Mouse (Mus musculus) Muller cell, postnatal 12 days (primary cell): ENCODE data around the gene Aarsd1.
A peak's percentile ranks its signal among the peaks of the same experiment; 100 is the strongest.
"Not testable (repeated sequence)": the region's sequence is repeated elsewhere in the genome, so short reads cannot be mapped to it uniquely, and the experiment has no call there.

Experiments
- DNase-seq: peaks from one replicate; pipeline ENCODE4 v3.0.0-alpha.2; 2015; ENCODE audit errors: inconsistent ontology term

Aarsd1 gene

GRCm38 (mm10) chr11:101417101-101417855 lies at the start of gene Aarsd1:
Aarsd1 (minus strand) TSS chr11:101417615.
- DNase-seq, result peak; percentile 82

GRCm38 (mm10) chr11:101466552-101466950 lies 49.1 kb upstream of the Aarsd1 start:
- DNase-seq, result not testable (repeated sequence)

- DNase-seq, result peak; percentile 83
These were observed 48.6 kb upstream of the Aarsd1 start, which contains the start of gene Vat1 for GRCm38 (mm10) chr11:101465869-101466551. Vat1 (minus strand) TSS chr11:101466230.

DNA sequence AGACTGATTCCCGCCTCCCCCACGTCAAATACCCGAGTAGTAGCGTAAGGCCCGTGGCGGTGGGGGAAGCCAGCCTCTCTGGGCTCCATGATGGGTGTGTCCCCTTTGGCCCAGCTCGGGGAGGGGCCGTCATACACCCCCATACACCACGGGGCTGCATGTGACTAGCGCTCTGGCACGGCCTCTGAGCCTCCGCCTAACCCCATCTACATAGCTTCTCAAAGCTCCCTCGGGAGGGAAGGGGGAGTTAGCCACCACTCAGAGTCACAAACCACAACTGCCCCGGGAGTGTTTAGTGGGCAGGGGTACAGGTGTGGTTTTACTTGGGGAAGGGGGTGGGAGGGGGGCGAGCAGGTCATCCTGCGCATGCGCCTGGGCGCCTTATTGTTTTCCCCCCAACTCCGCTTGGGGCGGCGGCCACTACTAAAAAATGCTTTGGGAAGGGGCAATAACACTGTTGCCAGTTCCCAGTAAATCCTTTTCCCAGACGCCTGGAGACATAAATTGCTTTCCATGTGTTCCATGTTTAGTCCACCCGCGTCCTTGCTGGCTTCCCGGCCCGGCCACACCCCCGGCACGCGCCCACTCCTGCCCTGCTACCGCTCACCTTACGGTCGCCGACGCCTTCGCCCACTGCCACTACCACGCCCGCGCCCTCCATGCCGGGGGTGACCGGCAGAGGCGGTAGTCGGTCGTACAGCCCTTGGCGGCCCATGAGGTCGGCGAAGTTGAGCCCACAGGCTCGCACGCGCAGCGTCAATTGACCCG lies 47.9 kb upstream of the Aarsd1 start:
- peak; percentile 86 for DNase-seq

- DNase-seq, result no peak
These were observed 47.0 kb upstream of the Aarsd1 start, which contains the start of gene Rnd2 for GRCm38 (mm10) chr11:101464211-101465100. Rnd2 (plus strand) TSS chr11:101464999.

DNA sequence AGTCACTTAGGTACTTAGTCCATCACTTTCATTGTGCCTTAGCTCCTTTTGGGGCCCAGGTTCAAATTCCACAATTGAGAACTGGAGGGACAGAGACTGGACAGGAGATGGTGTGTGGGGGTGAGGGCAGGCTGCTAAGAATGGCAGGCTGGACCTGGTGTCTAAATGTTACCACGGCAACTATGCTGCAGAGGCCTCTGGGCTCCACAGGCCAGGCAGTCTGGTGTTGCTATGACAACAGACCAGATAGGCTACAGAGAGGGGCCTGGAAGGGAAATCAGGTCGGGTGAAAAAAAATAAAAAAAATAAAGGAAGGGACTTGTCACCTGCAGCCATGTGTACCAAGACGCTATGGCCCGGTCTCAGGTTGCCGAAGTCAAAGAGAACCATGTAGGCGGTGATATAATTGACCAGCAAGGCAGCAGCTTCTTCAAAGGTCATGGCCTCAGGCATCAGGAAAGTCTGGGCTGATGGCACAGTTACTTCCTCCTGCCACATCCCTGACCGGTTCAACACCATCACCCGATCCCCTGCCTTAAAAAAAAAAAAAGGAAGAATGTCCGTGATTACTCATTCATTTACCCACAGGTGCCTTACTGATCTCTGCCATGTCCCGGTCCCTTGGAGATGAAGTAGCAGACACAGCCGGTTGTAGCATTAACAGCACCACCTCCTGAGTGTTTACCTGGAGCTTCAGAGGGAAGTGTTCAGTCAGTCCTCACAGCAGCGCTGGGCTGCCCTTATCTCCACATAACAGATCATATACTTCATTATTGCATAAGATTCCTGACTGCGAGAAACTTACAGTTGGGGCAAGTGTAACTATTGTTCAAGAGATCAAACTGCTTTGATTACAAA lies 45.4 kb upstream of the Aarsd1 start:
- DNase-seq, result no peak

- DNase-seq, result no peak
These were observed 44.7 kb upstream of the Aarsd1 start for GRCm38 (mm10) chr11:101462141-101462540.

GRCm38 (mm10) chr11:101460321-101460720 lies 42.9 kb upstream of the Aarsd1 start:
- no peak for DNase-seq

GRCm38 (mm10) chr11:101459716-101460115 lies 42.3 kb upstream of the Aarsd1 start:
- DNase-seq, result no peak

DNA sequence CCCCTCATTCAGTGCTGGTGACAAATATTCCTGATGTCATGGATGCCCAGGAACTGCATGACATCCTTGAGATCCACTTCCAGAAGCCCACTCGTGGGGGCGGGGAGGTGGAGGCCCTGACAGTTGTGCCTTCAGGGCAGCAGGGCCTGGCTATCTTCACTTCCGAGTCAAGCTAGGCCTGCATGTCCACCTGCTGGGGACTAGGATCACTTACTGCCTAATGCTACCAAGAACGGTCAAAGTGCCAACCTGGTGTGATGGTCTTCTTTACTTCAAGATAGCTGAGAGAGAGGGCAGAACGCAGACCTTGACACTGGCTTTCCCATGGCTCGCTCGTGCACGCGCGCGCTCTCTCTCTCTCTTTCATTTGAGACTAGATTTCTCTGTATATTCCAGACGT lies 40.8 kb upstream of the Aarsd1 start:
- no peak for DNase-seq

- no peak for DNase-seq
These were observed 40.2 kb upstream of the Aarsd1 start for GRCm38 (mm10) chr11:101457631-101458030.

DNA sequence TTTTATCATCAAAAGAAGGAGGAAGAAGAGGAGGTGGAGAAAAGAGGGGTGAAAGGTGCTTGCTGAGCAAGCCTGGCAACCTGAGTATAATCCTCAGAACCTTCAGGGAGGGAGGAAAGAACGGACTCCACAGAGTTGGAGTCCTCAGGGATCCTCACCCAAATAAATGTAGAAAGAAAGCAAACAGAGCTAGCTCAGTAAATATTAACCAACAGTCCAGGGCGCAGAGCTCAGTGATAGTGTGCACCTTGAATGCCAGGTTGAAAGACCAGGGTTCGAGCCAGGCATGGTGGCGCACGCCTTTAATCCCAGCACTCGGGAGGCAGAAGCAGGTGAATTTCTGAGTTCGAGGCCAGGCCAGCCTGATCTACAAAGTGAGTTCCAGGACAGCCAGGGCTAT lies 38.2 kb upstream of the Aarsd1 start:
- DNase-seq, result no peak

GRCm38 (mm10) chr11:101454702-101455101 lies 37.3 kb upstream of the Aarsd1 start:
- DNase-seq, result peak; percentile 83

- DNase-seq, result no peak
These were observed 34.8 kb upstream of the Aarsd1 start for GRCm38 (mm10) chr11:101452093-101452774.

DNA sequence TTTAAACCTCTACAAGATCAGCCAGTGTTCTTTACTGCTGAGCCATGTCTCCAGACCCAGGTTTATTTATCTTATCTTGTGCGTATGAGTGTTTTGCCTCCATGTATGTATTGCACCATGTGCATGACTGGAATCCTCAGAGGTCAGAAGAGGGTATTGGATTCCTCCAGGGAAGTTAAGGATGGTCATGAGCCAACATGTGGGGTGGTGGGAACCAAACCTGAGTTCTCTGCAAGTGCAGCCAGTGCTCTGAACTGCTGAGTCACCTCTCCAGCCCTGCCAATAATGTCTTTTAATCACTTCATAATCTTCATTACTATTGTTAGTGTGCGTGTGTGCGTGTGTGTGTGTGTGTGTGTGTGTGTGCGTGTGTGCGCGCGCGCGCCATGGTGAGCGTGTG lies 34.1 kb upstream of the Aarsd1 start:
- no peak for DNase-seq

- no peak for DNase-seq
These were observed 33.0 kb upstream of the Aarsd1 start for GRCm38 (mm10) chr11:101450394-101450793.

GRCm38 (mm10) chr11:101449596-101449995 lies 32.2 kb upstream of the Aarsd1 start:
- DNase-seq, result not testable (repeated sequence)

- no peak for DNase-seq
These were observed 31.5 kb upstream of the Aarsd1 start for GRCm38 (mm10) chr11:101448899-101449298.

DNA sequence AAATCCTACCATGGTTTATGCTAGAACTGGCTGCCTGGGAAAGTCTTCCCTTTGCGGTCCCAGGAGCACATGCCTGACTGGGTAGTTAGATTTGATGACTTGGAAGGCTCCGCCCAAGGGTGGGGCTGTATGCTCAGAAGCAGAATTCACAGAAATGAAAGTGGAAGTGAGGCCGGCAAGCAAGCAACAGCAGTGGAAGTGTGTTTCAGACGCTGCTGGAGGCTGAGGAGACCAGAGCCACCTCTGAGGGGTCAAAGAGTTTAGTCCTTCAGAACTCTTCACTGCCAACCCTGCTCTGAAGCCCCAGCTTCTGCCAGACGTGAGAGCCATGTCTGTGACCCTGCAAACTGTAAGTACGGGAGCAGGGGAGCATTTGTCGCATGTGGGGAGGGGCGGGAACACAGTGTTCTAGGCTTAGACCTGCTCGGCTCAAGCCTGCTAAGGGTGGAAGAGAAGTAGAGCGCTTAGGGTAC lies 30.9 kb upstream of the Aarsd1 start, which contains the start of gene Ifi35:
Gene Ifi35, plus strand, starts transcription at position 134 of the 473 bp plus-strand sequence.
- peak; percentile 88 for DNase-seq
